Mouse (Mus musculus) G1E-ER4 (cell line): Measurements from ENCODE around the gene Gm9747. TPM values are rescaled to one million over a fixed set of nuclear protein-coding genes. Genes with fewer than 3 reads are reported as not detected.

Experiments
- GATA1 ChIP-seq: IDR thresholded peaks from one replicate; pipeline ENCODE4 v1.8.0; 2012; ENCODE audit warnings: low read length, inconsistent platforms
- polyA plus RNA-seq: library from polyadenylated mRNA; stranded (reverse); fragments of >175 nt; gene quantifications from 2 replicates; pipeline ENCODE4 v1.2.3, GENCODE M21; 2012

Gene Gm9747
- polyA plus RNA-seq, 1 experiment = not detected

DNA sequence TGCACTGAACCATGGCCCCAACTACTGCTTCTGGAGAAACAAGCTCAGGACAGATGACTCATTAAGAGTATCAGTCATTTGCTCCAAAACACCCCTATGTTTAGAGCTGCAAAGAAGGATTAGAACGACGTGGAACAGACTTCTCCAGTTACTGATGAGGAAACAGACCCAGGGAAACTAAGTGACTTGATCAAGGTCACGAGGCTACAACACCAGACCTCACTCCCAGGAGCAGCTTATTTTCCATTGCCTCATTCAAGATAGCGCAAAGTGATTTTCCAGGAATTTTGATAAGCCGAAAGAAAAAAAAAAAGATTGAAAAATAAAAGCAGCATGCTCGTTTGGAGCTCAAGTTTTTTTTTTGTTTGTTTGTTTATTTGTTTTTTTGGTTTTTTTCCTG lies 48.9 kb downstream of the Gm9747 start:
- no peak for TF ChIP-seq GATA1

DNA sequence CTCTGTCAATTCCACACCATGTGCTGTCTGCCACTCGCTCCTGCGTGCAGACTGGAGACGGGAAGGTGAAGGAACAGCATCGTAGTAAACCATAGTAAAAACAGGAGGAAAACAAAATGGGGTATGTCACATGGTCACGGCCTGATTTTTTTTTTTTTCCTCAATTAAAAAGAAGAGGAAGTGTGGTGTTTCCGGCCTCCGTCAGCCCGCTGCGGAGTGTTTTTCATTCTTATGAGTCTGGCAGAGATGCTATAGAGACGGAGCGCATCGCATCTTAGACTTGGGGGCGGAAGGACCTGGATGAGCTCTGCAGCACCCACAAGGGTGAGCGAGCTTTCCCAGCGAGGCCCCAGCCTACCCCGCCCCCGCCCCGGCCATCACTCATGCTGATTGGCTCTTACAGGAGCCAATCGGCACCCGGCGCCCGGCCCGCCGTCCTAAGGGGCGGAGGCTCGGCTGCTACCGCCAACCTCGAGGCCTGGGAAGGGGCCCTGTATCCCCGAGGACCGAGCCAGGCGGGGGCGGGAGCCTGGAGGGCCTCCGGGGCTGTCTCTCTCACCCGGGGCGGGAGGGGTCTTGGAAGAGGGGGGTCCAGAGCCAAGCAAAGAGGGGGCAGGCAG lies 50.2 kb downstream of the Gm9747 start:
- no peak for TF ChIP-seq GATA1

DNA sequence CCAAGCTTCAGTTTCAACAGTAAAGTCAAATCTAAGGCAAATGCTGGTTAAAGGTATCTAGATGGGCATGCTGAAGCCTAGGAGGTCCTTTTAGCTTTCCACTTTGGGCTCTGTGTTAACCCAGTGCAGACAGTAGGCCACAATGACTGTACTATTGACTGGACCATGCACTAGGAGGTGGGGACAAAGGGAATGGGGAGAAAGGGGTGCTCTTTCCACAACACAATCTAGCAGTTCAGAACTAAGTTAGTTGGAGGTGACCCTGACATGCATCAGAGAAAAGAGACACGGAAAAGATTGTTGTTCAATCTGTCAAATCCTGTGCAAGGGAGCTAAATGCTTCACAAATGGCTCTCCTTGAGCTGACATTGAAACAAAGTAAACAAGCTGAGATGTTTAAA lies 51.0 kb downstream of the Gm9747 start:
- no peak for TF ChIP-seq GATA1

DNA sequence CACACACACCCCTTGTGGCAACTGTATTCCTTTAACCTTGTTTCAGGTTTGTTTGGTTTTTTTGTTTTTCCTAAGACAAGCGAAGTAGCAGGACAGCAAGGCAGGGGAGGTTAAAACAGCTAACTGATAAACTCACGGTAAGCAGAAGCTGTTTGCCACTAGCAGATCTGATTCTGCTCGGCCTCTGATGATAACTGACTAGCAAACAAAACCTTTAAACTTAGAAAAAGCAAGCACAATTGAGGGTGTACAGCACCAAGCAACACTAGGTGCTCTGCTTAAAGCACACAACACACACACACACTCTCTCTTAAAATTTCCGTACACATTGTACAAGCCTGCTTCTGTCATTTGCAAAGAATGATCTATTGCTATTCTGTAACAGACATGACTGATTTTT lies 51.5 kb downstream of the Gm9747 start:
- TF ChIP-seq GATA1 = no peak

Other genes with a start within 250 kb of the Gm9747 start
- gene Irs1, start 58.3 kb downstream of the Gm9747 start, polyA plus RNA-seq = not detected in 2 replicates
- gene Rhbdd1, start 83.3 kb downstream of the Gm9747 start, polyA plus RNA-seq = 1.8 and 2.6 TPM in 2 replicates